Mouse (Mus musculus) liver, adult 2 months (tissue): ENCODE data around the gene Micu2.
A peak's percentile ranks its signal among the peaks of the same experiment; 100 is the strongest.

Experiments
- CTCF ChIP-seq: fragments of 200-500 bp; IDR thresholded peaks from 2 replicates; pipeline ENCODE4 v1.5.1; 2011; ENCODE audit warnings: low read depth, low read length, control low read depth
- POLR2A ChIP-seq: fragments of 200-500 bp; IDR thresholded peaks from 2 replicates; pipeline ENCODE4 v1.6.1; 2011; ENCODE audit warnings: low read length, control low read depth; ENCODE audit not compliant: insufficient read depth; ENCODE audit errors: extremely low read depth

DNA sequence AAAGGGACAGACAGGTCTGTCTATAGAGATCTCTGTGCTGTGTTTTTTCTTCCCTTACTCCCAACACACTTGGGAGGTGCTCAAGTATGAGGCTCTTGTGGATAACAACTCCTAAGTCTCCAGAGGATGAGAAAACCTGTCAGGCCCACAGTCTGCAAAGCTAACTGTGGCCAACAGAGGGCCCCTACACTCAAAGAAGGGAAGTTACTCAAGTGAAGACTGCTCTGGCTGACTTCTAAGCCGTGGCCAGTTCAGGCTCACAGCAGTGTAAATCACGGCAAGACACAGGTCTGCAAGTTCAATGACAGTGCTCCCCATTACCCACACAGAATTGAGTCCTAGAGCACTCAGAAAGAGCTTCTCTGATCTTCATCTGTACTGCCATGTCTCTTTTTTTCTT, 48.0 kb downstream of the Micu2 start:
- peak; percentile 49 for TF ChIP-seq CTCF
- TF ChIP-seq POLR2A, result no peak
